Mouse (Mus musculus): ENCODE results near the gene Kirrel3.

The Kirrel3 gene

GRCm38 (mm10) chr9:34886746-34887145 lies 401.1 kb downstream of the Kirrel3 start:
- DNase-seq (ENCODE audit: low read depth), result peak; percentile 64

- DNase-seq (ENCODE audit: low read depth), result peak; percentile 11
Measured at GRCm38 (mm10) chr9:34887196-34887595, 401.5 kb downstream of the Kirrel3 start.

- DNase-seq (ENCODE audit: low read depth), result no peak
Measured at GRCm38 (mm10) chr9:34888298-34888697, 402.6 kb downstream of the Kirrel3 start.

GRCm38 (mm10) chr9:34901216-34901615 lies 415.5 kb downstream of the Kirrel3 start:
- no peak for DNase-seq (ENCODE audit: low read depth)

- DNase-seq (ENCODE audit: low read depth), result no peak
Measured at GRCm38 (mm10) chr9:34901888-34902287, 416.2 kb downstream of the Kirrel3 start.

- DNase-seq (ENCODE audit: low read depth), result no peak
Measured at GRCm38 (mm10) chr9:34905164-34905563, 419.5 kb downstream of the Kirrel3 start.

- DNase-seq (ENCODE audit: low read depth), result no peak
Measured at GRCm38 (mm10) chr9:34908040-34908439, 422.3 kb downstream of the Kirrel3 start.

- DNase-seq (ENCODE audit: low read depth), result no peak
Measured at GRCm38 (mm10) chr9:34911838-34912237, 426.1 kb downstream of the Kirrel3 start.

- DNase-seq (ENCODE audit: low read depth), result no peak
Measured at GRCm38 (mm10) chr9:34912273-34912972, 426.7 kb downstream of the Kirrel3 start.

- DNase-seq (ENCODE audit: low read depth), result peak; percentile 90
Measured at GRCm38 (mm10) chr9:34912996-34913395, 427.3 kb downstream of the Kirrel3 start.

- no peak for DNase-seq (ENCODE audit: low read depth)
Measured at GRCm38 (mm10) chr9:34918976-34919375, 433.3 kb downstream of the Kirrel3 start.

- DNase-seq (ENCODE audit: low read depth), result no peak
Measured at GRCm38 (mm10) chr9:34920116-34920515, 434.4 kb downstream of the Kirrel3 start.

- peak; percentile 74 for DNase-seq (ENCODE audit: low read depth)
Measured at GRCm38 (mm10) chr9:34921941-34922340, 436.2 kb downstream of the Kirrel3 start.

- no peak for DNase-seq (ENCODE audit: low read depth)
Measured at GRCm38 (mm10) chr9:34922716-34923115, 437.0 kb downstream of the Kirrel3 start.

GRCm38 (mm10) chr9:34923134-34923931 lies 437.6 kb downstream of the Kirrel3 start:
- DNase-seq (ENCODE audit: low read depth), result peak; percentile 18

- no peak for DNase-seq (ENCODE audit: low read depth)
Measured at GRCm38 (mm10) chr9:34925616-34926015, 439.9 kb downstream of the Kirrel3 start.

- DNase-seq (ENCODE audit: low read depth), result no peak
Measured at GRCm38 (mm10) chr9:34930371-34930770, 444.7 kb downstream of the Kirrel3 start.

GRCm38 (mm10) chr9:34938140-34938539 lies 452.4 kb downstream of the Kirrel3 start:
- no peak for DNase-seq (ENCODE audit: low read depth)

GRCm38 (mm10) chr9:34939621-34940020 lies 453.9 kb downstream of the Kirrel3 start:
- DNase-seq (ENCODE audit: low read depth), result no peak

- DNase-seq (ENCODE audit: low read depth), result peak; percentile 53
Measured at GRCm38 (mm10) chr9:34942122-34942831, 456.6 kb downstream of the Kirrel3 start.

- DNase-seq (ENCODE audit: low read depth), result peak; percentile 71
Measured at GRCm38 (mm10) chr9:34942996-34943395, 457.3 kb downstream of the Kirrel3 start.

- peak; percentile 14 for DNase-seq (ENCODE audit: low read depth)
Measured at GRCm38 (mm10) chr9:34945301-34945700, 459.6 kb downstream of the Kirrel3 start.

GRCm38 (mm10) chr9:34947258-34947657 lies 461.6 kb downstream of the Kirrel3 start:
- no peak for DNase-seq (ENCODE audit: low read depth)

All from NIH3T3 (cell line).